Mouse (Mus musculus) bone marrow, adult 2 months (tissue): ENCODE results near the gene BC024063. TPM values are rescaled to one million over a fixed set of nuclear protein-coding genes. Genes with fewer than 3 reads are reported as not detected.

Experiments
- H3K27ac ChIP-seq: fragments of 200-500 bp; 2 replicates; pipeline ENCODE4 v1.5.1; 2012; ENCODE audit warnings: low read depth, mild to moderate bottlenecking, control low read depth, inconsistent platforms, low read length; ENCODE audit not compliant: control insufficient read depth, poor library complexity, insufficient read depth
- H3K4me1 ChIP-seq: fragments of 200-500 bp; 2 replicates; pipeline ENCODE4 v1.6.1; 2011; ENCODE audit warnings: low read length; ENCODE audit not compliant: control insufficient read depth, insufficient read depth
- H3K4me3 ChIP-seq: fragments of 200-500 bp; replicated peaks from 2 replicates; pipeline ENCODE3; 2011; ENCODE audit warnings: mild to moderate bottlenecking, low read depth, low read length, control low read depth; ENCODE audit not compliant: control insufficient read depth
- CTCF ChIP-seq: fragments of 200-500 bp; IDR thresholded peaks from 2 replicates; pipeline ENCODE4 v1.5.1; 2011; ENCODE audit warnings: low read length, control low read depth; ENCODE audit not compliant: control insufficient read depth, insufficient read depth
- POLR2A ChIP-seq: fragments of 200-500 bp; IDR thresholded peaks from 2 replicates; pipeline ENCODE4 v1.6.1; 2011; ENCODE audit warnings: low read depth, mild to moderate bottlenecking, control low read depth, low read length, borderline replicate concordance; ENCODE audit not compliant: control insufficient read depth
- WGBS: fragments of 180-500 bp; shearing (Covaris S2); methylation state at CpG from one replicate; pipeline ENCODE4 v1.1.7; 2018; 5-methylcytosine and 5-hydroxymethylcytosine counted together
- polyA plus RNA-seq: library from polyadenylated mRNA; stranded (reverse); fragments of >200 nt; gene quantifications from 2 replicates; pipeline ENCODE4 v1.2.4, GENCODE M21; 2011; ENCODE audit warnings: low replicate concordance; ENCODE audit not compliant: missing spikeins, insufficient read depth, insufficient read length

Gene BC024063
- polyA plus RNA-seq, 1 experiment = 0.90 TPM

DNA sequence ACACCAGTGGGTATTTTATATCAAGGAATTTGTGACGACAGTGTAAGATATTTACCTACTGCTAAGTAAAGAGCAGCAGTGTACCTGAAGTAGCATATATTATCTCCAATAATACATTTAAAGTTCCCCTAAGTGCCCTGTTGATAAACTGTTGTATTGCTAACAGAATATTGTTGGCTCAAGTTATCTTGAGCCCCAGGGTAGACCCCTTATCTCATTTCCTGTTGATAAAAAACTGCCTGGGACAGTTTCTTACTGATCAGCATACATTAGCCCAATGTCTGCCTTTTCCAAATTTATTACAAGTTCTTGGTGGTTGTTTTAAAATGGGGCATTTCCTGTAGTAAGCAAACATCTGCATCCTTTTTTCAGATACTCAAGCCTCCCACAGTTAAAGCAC, 62.1 kb downstream of the BC024063 start:
- 84% methylated on average over 1 of the region's 1 CpGs for WGBS
- no peak overlapping the region for H3K4me3 ChIP-seq
- H3K4me1 ChIP-seq = no peaks in the 10 kb centered on the region
- H3K27ac ChIP-seq = no peak overlapping the region
- TF ChIP-seq POLR2A = no peak

DNA sequence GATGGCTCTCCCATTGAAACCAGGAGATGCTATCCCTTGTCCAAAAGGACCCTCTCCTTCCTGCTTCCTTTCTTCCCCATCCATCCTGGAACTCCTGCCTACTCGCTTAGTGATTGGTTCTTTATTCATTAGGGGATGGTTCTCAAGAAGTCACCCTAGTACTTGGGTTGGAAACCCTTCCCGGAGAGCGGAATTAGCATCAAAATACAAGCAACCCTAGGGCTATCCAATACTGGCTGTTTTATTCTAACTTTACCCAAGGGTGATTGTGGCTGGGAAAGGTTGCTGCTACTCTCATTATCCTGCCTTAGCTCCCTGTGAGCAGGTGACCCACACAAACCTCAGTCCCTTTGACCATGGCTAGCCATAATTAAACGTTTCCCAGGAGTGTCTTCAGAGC, 64.4 kb downstream of the BC024063 start:
- TF ChIP-seq CTCF (no peak), POLR2A (no peak)
- Histone ChIP-seq H3K4me1 (no peaks in the 10 kb centered on the region), H3K4me3 (no peak overlapping the region), H3K27ac (no peak overlapping the region)
- 75% methylated on average over 4 of the region's 4 CpGs for WGBS

Other genes starting within 250 kb of the BC024063 start
- gene Gm32687, start 219.4 kb upstream of the BC024063 start, polyA plus RNA-seq = 1.0 and 5.6 TPM in 2 replicates
- gene Zfp781, start 152.9 kb upstream of the BC024063 start, polyA plus RNA-seq = 1.6 TPM in 1 of 2 replicates, not detected in the other
- gene Zfp873, start 35.2 kb upstream of the BC024063 start, polyA plus RNA-seq = 1.6 and 1.7 TPM in 2 replicates
- gene AU041133, start 44.7 kb downstream of the BC024063 start, polyA plus RNA-seq = 0.36 and 0.57 TPM in 2 replicates
- gene Zfp938, start 157.9 kb downstream of the BC024063 start, polyA plus RNA-seq = 0.63 and 1.9 TPM in 2 replicates
- gene 4932415D10Rik, start 233.2 kb downstream of the BC024063 start, polyA plus RNA-seq = not detected in 2 replicates